Mouse (Mus musculus): ENCODE results near the gene Crebzf.

Crebzf gene

DNA sequence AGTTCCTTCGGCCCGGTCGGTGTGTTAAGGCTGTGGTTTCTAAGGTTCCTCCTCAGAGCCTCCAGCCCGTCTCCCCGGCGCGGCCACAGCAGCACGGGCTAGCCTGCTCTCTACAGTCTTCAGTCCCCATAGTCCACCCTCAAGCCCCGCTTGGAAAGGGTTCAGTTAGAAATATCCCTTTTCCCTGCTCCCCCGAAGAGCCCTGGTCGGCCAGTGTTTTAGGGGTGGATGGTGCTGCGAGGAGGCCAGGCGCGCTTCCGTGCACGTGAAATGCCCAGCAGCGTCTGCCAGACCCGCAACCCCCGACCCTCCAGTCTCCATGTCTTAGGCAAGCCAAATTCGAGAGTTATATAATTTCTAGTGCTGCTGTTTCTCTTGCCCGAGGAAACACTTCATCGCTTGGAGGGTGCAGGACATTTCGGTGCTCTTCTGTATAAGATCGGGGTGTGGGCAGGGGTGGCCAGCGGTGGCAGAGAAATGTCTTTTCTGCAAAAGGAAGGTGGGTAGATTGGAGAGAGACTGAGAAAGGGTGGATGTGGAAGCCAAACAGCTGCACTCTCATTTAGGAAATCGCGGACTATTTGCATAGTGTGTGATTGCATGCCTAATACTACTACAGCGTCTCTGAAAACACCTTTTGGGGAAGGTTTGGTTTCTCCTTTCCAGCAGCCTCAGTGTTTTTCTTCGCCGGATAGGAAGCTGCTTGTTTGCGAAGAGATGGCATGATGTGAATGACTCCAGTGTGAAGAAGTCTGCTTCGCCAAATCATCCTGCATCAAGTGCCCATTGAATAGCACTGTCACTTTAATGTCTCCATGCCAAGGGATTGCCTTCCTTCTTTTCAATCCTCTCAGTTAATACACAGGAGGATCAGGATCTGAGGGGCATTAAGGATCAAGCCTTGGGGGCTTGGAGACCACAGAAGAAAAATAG lies 34.0 kb downstream of the Crebzf start, which contains the start of gene Dlg2:
Gene Dlg2 (plus strand): TSS at position 360 of the 933 bp plus-strand sequence.
- in situ Hi-C loops (cut with MseI, MboI): no loop called here

DNA sequence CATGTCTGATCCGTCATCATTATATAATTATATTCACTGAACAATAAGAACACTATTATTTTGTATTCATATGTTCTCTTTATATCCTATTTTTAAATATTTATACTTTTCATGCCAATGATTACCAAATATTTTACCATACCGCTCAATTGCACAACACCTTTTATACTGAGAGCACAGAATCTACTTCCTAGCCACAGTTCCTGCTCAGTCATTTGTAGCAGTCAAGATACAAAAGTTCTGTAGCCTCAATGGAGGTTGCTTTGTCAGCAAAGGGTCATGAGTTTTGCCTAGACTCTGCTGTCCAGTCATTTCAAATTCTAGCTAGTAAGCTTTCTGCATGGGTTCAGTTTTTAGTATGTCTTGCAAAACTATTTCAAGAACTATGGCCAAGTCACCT lies 40.1 kb downstream of the Crebzf start:
- in situ Hi-C loops (cut with MseI, MboI): no loop called here
